Mouse (Mus musculus) stomach, embryonic 15.5 days (tissue): Measurements from ENCODE around the gene Gys1. TPM values are rescaled to one million over a fixed set of nuclear protein-coding genes. Genes with fewer than 3 reads are reported as not detected.
A peak's percentile ranks its signal among the peaks of the same experiment; 100 is the strongest.
"Not testable (repeated sequence)": the region's sequence is repeated elsewhere in the genome, so short reads cannot be mapped to it uniquely, and the experiment has no call there.

ENCODE experiments used
- ATAC-seq: fragments of 200-750 bp; cut with Nextera tagmentation; 2 replicates; pipeline ENCODE4 v1.8.0; 2017; ENCODE audit warnings: low read depth, moderate number of reproducible peaks, moderate TSS enrichment; ENCODE audit not compliant: insufficient read depth, low FRiP score
- H3K27ac ChIP-seq: fragments of 300-500 bp; sonication (generic); 2 replicates; pipeline ENCODE4 v1.5.1; 2015; ENCODE audit warnings: mild to moderate bottlenecking, inconsistent platforms
- H3K27me3 ChIP-seq: fragments of 300-500 bp; sonication (generic); replicated peaks from 2 replicates; pipeline ENCODE4 v1.6.1; 2015; ENCODE audit warnings: inconsistent platforms
- H3K36me3 ChIP-seq: fragments of 300-500 bp; sonication (generic); 2 replicates; pipeline ENCODE4 v1.6.1; 2015; ENCODE audit warnings: inconsistent platforms
- H3K4me1 ChIP-seq: fragments of 300-500 bp; sonication (generic); 2 replicates; pipeline ENCODE4 v1.6.1; 2015; ENCODE audit warnings: inconsistent platforms
- H3K4me2 ChIP-seq: fragments of 300-500 bp; sonication (generic); 2 replicates; pipeline ENCODE4 v1.6.1; 2015; ENCODE audit warnings: mild to moderate bottlenecking, inconsistent platforms
- H3K4me3 ChIP-seq: fragments of 300-500 bp; sonication (generic); replicated peaks from 2 replicates; pipeline ENCODE4 v1.5.1; 2015; ENCODE audit warnings: inconsistent platforms
- H3K9ac ChIP-seq: fragments of 300-500 bp; sonication (generic); 2 replicates; pipeline ENCODE4 v1.6.1; 2015; ENCODE audit warnings: inconsistent platforms
- H3K9me3 ChIP-seq: fragments of 300-500 bp; sonication (generic); 2 replicates; pipeline ENCODE4 v1.6.1; 2016; ENCODE audit warnings: inconsistent platforms
- WGBS: fragments of 180-500 bp; shearing (Covaris S2); methylation state at CpG from one replicate; pipeline ENCODE4 v1.1.7; 2015; 5-methylcytosine and 5-hydroxymethylcytosine counted together
- polyA plus RNA-seq: library from polyadenylated mRNA; unstranded; fragments of >200 nt; fragmentation: Nextera tagmentation; extraction: Ambion mirVana; gene quantifications from 2 replicates; pipeline ENCODE4 v1.2.1, GENCODE M21; 2015

Gys1 gene
- polyA plus RNA-seq, 1 experiment from 2014 or later: 34.3 TPM

- H3K27me3 ChIP-seq: no peaks in the 10 kb centered on the region
- no peak overlapping the region for H3K9ac ChIP-seq
- ATAC-seq: no peak
- H3K4me3 ChIP-seq: no peak overlapping the region
- H3K4me2 ChIP-seq: no peak overlapping the region
- 0 out of 2 replicates have a peak, but pooled peaks cover 2% of the 10 kb centered on the region for H3K4me1 ChIP-seq
- H3K9me3 ChIP-seq: no peaks in the 10 kb centered on the region
- peaks cover 30% of the 10 kb centered on the region; the same call in 1 of the 2 replicates for H3K36me3 ChIP-seq
- H3K27ac ChIP-seq: no peak overlapping the region
Measured at GRCm38 (mm10) chr7:45446589-45446988, 11.9 kb downstream of the Gys1 start.

GRCm38 (mm10) chr7:45447325-45447990, 12.8 kb downstream of the Gys1 start:
- ATAC-seq: no peak
- Histone ChIP-seq H3K27ac (no peak overlapping the region), H3K9ac (no peak overlapping the region), H3K4me2 (no peak overlapping the region), H3K27me3 (no peaks in the 10 kb centered on the region), H3K9me3 (no peaks in the 10 kb centered on the region), H3K4me3 (no peak overlapping the region), H3K4me1 (0 out of 2 replicates have a peak, but pooled peaks cover 2% of the 10 kb centered on the region), H3K36me3 (peaks cover 38% of the 10 kb centered on the region)
- 31% methylated on average over 11 of the region's 11 CpGs for WGBS

- WGBS: 97% methylated on average over 1 of the region's 1 CpGs
- no peak overlapping the region for H3K4me3 ChIP-seq
- H3K4me2 ChIP-seq: no peak overlapping the region
- no peak overlapping the region for H3K27ac ChIP-seq
- H3K9ac ChIP-seq: no peak overlapping the region
- no peaks in the 10 kb centered on the region for H3K9me3 ChIP-seq
- H3K27me3 ChIP-seq: no peaks in the 10 kb centered on the region
- 0 out of 2 replicates have a peak, but pooled peaks cover 2% of the 10 kb centered on the region for H3K4me1 ChIP-seq
- peaks cover 35% of the 10 kb centered on the region for H3K36me3 ChIP-seq
- ATAC-seq: no peak
Measured at GRCm38 (mm10) chr7:45449974-45450373, 15.3 kb downstream of the Gys1 start.

- Histone ChIP-seq H3K36me3 (peaks cover 41% of the 10 kb centered on the region), H3K9ac (no peak overlapping the region), H3K4me3 (no peak overlapping the region), H3K4me1 (0 out of 2 replicates have a peak, but pooled peaks cover 3% of the 10 kb centered on the region), H3K27ac (no peak overlapping the region), H3K27me3 (no peaks in the 10 kb centered on the region), H3K4me2 (no peak overlapping the region), H3K9me3 (no peaks in the 10 kb centered on the region)
- WGBS: 55% methylated on average over 23 of the region's 23 CpGs
- ATAC-seq: peak; percentile 65; the same call in 1 of the 2 replicates
Measured at GRCm38 (mm10) chr7:45451344-45451982, 16.8 kb downstream of the Gys1 start.

GRCm38 (mm10) chr7:45454971-45455370, 20.3 kb downstream of the Gys1 start:
- Histone ChIP-seq H3K4me1 (peaks cover 21% of the 10 kb centered on the region), H3K27ac (no peak overlapping the region), H3K9me3 (no peaks in the 10 kb centered on the region), H3K27me3 (no peaks in the 10 kb centered on the region), H3K9ac (no peak overlapping the region), H3K4me2 (no peak overlapping the region), H3K36me3 (peaks cover 36% of the 10 kb centered on the region), H3K4me3 (no peak overlapping the region)
- ATAC-seq: no peak
- 93% methylated on average over 15 of the region's 15 CpGs for WGBS

- H3K9ac ChIP-seq: no peak overlapping the region
- no peak overlapping the region for H3K27ac ChIP-seq
- no peaks in the 10 kb centered on the region for H3K27me3 ChIP-seq
- H3K4me1 ChIP-seq: peaks cover 31% of the 10 kb centered on the region
- WGBS: 73% methylated on average over 13 of the region's 13 CpGs
- no peak for ATAC-seq
- no peak overlapping the region for H3K4me2 ChIP-seq
- no peak overlapping the region for H3K4me3 ChIP-seq
- H3K36me3 ChIP-seq: peaks cover 35% of the 10 kb centered on the region
- H3K9me3 ChIP-seq: no peaks in the 10 kb centered on the region
Measured at GRCm38 (mm10) chr7:45455932-45456696, 21.5 kb downstream of the Gys1 start.

GRCm38 (mm10) chr7:45456721-45457203, 22.1 kb downstream of the Gys1 start:
- Histone ChIP-seq H3K4me1 (peaks cover 36% of the 10 kb centered on the region), H3K36me3 (peaks cover 30% of the 10 kb centered on the region), H3K9me3 (no peaks in the 10 kb centered on the region), H3K9ac (no peak overlapping the region), H3K27me3 (no peaks in the 10 kb centered on the region), H3K4me2 (peak overlapping the region; percentile 78), H3K4me3 (no peak overlapping the region), H3K27ac (peak overlapping the region; percentile 94)
- WGBS: 44% methylated on average over 9 of the region's 9 CpGs
- no peak for ATAC-seq

GRCm38 (mm10) chr7:45457204-45458060, 22.8 kb downstream of the Gys1 start:
- 48% methylated on average over 10 of the region's 10 CpGs for WGBS
- Histone ChIP-seq H3K27me3 (no peaks in the 10 kb centered on the region), H3K4me2 (peak overlapping the region; percentile 78), H3K9ac (no peak overlapping the region), H3K4me3 (peak overlapping the region; percentile 74), H3K4me1 (peaks cover 39% of the 10 kb centered on the region), H3K9me3 (no peaks in the 10 kb centered on the region), H3K36me3 (peaks cover 24% of the 10 kb centered on the region), H3K27ac (peak overlapping the region; percentile 94)
- no peak for ATAC-seq

- peak; percentile 54 for ATAC-seq
- peaks cover 24% of the 10 kb centered on the region for H3K36me3 ChIP-seq
- peaks cover 39% of the 10 kb centered on the region for H3K4me1 ChIP-seq
- peak overlapping the region; percentile 78 for H3K4me2 ChIP-seq
- H3K9ac ChIP-seq: peak overlapping the region; percentile 55
- H3K4me3 ChIP-seq: peak overlapping the region; percentile 74
- H3K9me3 ChIP-seq: no peaks in the 10 kb centered on the region
- no peaks in the 10 kb centered on the region for H3K27me3 ChIP-seq
- peak overlapping the region; percentile 94 for H3K27ac ChIP-seq
- WGBS: under 1% methylated on average over 42 of the region's 43 CpGs
Measured at GRCm38 (mm10) chr7:45458748-45459563, 24.3 kb downstream of the Gys1 start.

- Histone ChIP-seq H3K4me3 (peak within 1 kb of the TSS; percentile 74), H3K36me3 (peaks cover 20% of the 10 kb centered on the region), H3K27ac (peak within 1 kb of the TSS; percentile 94), H3K4me2 (peak within 1 kb of the TSS; percentile 78), H3K9ac (peak within 1 kb of the TSS; percentile 55), H3K4me1 (peaks cover 39% of the 10 kb centered on the region)
- WGBS: under 1% methylated on average over 36 of the region's 37 CpGs
- H3K27me3 ChIP-seq, H3K9me3 ChIP-seq: not testable (repeated sequence)
- ATAC-seq: peak; percentile 94
Measured at GRCm38 (mm10) chr7:45459564-45460140, 25.0 kb downstream of the Gys1 start, which contains the start of gene Ftl1. Gene Ftl1, minus strand, starts transcription at chr7:45459884.
